Mouse (Mus musculus): ENCODE measurements around the gene Os9. TPM values are rescaled to one million over a fixed set of nuclear protein-coding genes. Genes with fewer than 3 reads are reported as not detected.
"Not testable (repeated sequence)": the region's sequence is repeated elsewhere in the genome, so short reads cannot be mapped to it uniquely, and the experiment has no call there.

Os9 gene
- polyA plus RNA-seq, 1 experiment, result 106 TPM

- Histone ChIP-seq H3K27ac (ENCODE audit: insufficient read depth, low read length) (peak overlapping the region; percentile 83), H3K4me3 (ENCODE audit: insufficient read depth, low read length) (peak overlapping the region; percentile 48), H3K4me1 (ENCODE audit: control insufficient read depth, insufficient read depth, low read length) (peaks cover 15% of the 10 kb centered on the region)
- TF ChIP-seq CTCF (IDR thresholded peaks at IDR 0.05; ENCODE audit: extremely low read depth, insufficient read depth, low read length), result no peak
- peak; percentile 53; the same call in 1 of the 2 replicates for TF ChIP-seq POLR2A (IDR thresholded peaks at IDR 0.05; ENCODE audit: extremely low read depth, insufficient read depth, low read length)
These were observed 42.0 kb downstream of the Os9 start for GRCm38 (mm10) chr10:127078677-127079575.

GRCm38 (mm10) chr10:127078001-127078676 is 42.8 kb downstream of the Os9 start:
- peak overlapping the region; percentile 95 for H3K27ac ChIP-seq (ENCODE audit: insufficient read depth, low read length)
- peak overlapping the region; percentile 48 for H3K4me3 ChIP-seq (ENCODE audit: insufficient read depth, low read length)
- peaks cover 12% of the 10 kb centered on the region for H3K4me1 ChIP-seq (ENCODE audit: control insufficient read depth, insufficient read depth, low read length)
- TF ChIP-seq POLR2A (IDR thresholded peaks at IDR 0.05; ENCODE audit: extremely low read depth, insufficient read depth, low read length) (peak; percentile 81), CTCF (IDR thresholded peaks at IDR 0.05; ENCODE audit: extremely low read depth, insufficient read depth, low read length) (no peak)

DNA sequence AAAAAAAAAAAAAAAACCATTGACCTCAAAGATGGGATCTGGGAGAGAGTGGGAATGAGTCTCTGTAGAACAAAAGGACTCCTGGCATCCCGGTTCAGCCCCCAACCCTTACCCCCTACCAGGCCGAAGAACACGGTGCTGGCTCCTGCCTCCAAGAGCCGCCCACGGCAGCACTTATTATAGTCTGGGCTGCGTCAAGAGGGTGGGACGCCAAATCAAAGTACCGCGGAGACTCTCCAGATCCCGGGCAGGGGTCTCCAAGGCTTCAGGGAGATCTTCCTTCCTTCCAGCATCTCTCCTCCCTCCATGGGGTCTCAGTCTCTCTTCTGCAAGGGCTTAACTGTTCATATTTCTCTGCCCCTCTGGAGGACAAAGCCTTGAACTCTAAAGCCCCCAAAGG is 43.4 kb downstream of the Os9 start:
- peaks cover 6% of the 10 kb centered on the region; the same call in 1 of the 2 replicates for H3K4me1 ChIP-seq (ENCODE audit: control insufficient read depth, insufficient read depth, low read length)
- H3K27ac ChIP-seq (ENCODE audit: insufficient read depth, low read length), result peak overlapping the region; percentile 95
- peak overlapping the region; percentile 48 for H3K4me3 ChIP-seq (ENCODE audit: insufficient read depth, low read length)
- TF ChIP-seq CTCF (IDR thresholded peaks at IDR 0.05; ENCODE audit: extremely low read depth, insufficient read depth, low read length) (no peak), POLR2A (IDR thresholded peaks at IDR 0.05; ENCODE audit: extremely low read depth, insufficient read depth, low read length) (peak; percentile 38; the same call in 1 of the 2 replicates)

DNA sequence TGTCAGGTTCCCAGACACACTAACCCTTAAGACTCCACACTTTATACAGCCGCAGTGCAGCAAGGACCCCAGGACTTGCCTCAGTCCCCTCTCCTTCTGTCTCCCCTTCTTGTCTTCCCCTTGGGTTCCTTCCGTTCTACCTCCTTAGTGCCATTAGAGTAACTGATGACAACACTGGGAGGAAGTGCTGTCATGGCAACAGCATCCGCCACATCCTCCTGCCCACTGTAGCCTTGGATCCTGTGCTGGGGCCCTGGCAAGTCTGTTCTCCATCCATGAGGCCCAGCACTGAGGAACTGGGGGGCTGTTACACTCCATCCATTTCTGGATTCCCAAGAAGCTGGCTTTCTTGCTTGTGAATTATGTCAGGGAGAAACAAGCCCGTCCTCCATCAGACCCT is 44.8 kb downstream of the Os9 start:
- TF ChIP-seq POLR2A (IDR thresholded peaks at IDR 0.05; ENCODE audit: extremely low read depth, insufficient read depth, low read length) (peak; percentile 44; the same call in 1 of the 2 replicates), CTCF (IDR thresholded peaks at IDR 0.05; ENCODE audit: extremely low read depth, insufficient read depth, low read length) (no peak)
- H3K27ac ChIP-seq (ENCODE audit: insufficient read depth, low read length), result no peak overlapping the region; the same call in 1 of the 2 replicates

GRCm38 (mm10) chr10:127075651-127076050 is 45.3 kb downstream of the Os9 start:
- TF ChIP-seq POLR2A (IDR thresholded peaks at IDR 0.05; ENCODE audit: extremely low read depth, insufficient read depth, low read length), result no peak
- TF ChIP-seq CTCF (IDR thresholded peaks at IDR 0.05; ENCODE audit: extremely low read depth, insufficient read depth, low read length), result no peak
- no peak overlapping the region for H3K27ac ChIP-seq (ENCODE audit: insufficient read depth, low read length)

More for the DNA sequence above, 44.8 kb downstream of the Os9 start:
- Histone ChIP-seq H3K4me3 (ENCODE audit: insufficient read depth, low read length) (no peak overlapping the region), H3K4me1 (ENCODE audit: control insufficient read depth, insufficient read depth, low read length) (peaks cover 3% of the 10 kb centered on the region; the same call in 1 of the 2 replicates)

DNA sequence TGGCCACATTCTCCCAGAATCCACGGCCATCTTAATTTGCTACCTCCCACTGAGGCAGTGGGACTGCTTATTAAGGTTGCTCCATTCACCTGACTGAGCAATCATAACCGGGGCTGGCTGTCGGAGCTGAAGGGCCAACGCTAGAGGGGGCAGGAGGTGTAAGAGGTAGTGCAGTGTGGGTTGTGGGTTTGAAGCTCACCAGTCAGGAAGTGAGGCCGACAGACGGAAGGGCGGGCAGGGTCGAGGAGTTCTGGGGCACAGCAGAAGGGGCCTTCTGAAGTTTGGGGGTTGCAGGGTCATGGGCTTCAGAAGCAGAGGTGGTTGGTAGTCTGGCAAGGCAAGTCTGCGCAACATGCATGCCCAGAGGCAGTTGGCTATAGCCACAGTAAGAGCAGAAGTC is 45.9 kb downstream of the Os9 start, which contains the start of gene Agap2:
Gene Agap2 (plus strand): TSS at position 205 of the 400 bp plus-strand sequence.
- peaks cover 3% of the 10 kb centered on the region; the same call in 1 of the 2 replicates for H3K4me1 ChIP-seq (ENCODE audit: control insufficient read depth, insufficient read depth, low read length)
- TF ChIP-seq CTCF (IDR thresholded peaks at IDR 0.05; ENCODE audit: extremely low read depth, insufficient read depth, low read length) (no peak), POLR2A (IDR thresholded peaks at IDR 0.05; ENCODE audit: extremely low read depth, insufficient read depth, low read length) (no peak)
- H3K27ac ChIP-seq (ENCODE audit: insufficient read depth, low read length), result no peak within 1 kb of the TSS
- H3K4me3 ChIP-seq (ENCODE audit: insufficient read depth, low read length), result no peak within 1 kb of the TSS

More at GRCm38 (mm10) chr10:127075651-127076050, 45.3 kb downstream of the Os9 start:
- Histone ChIP-seq H3K4me1 (ENCODE audit: control insufficient read depth, insufficient read depth, low read length) (peaks cover 3% of the 10 kb centered on the region; the same call in 1 of the 2 replicates), H3K4me3 (ENCODE audit: insufficient read depth, low read length) (no peak overlapping the region)

- TF ChIP-seq POLR2A (IDR thresholded peaks at IDR 0.05; ENCODE audit: extremely low read depth, insufficient read depth, low read length), result no peak
- TF ChIP-seq CTCF (IDR thresholded peaks at IDR 0.05; ENCODE audit: extremely low read depth, insufficient read depth, low read length), result no peak
- H3K4me3 ChIP-seq (ENCODE audit: insufficient read depth, low read length), result no peak overlapping the region
- H3K4me1 ChIP-seq (ENCODE audit: control insufficient read depth, insufficient read depth, low read length), result peaks cover 3% of the 10 kb centered on the region; the same call in 1 of the 2 replicates
- H3K27ac ChIP-seq (ENCODE audit: insufficient read depth, low read length), result no peak overlapping the region
These were observed 47.0 kb downstream of the Os9 start for GRCm38 (mm10) chr10:127073981-127074380.

GRCm38 (mm10) chr10:127072969-127073368 is 48.0 kb downstream of the Os9 start:
- H3K4me3 ChIP-seq (ENCODE audit: insufficient read depth, low read length); H3K27ac ChIP-seq (ENCODE audit: insufficient read depth, low read length); H3K4me1 ChIP-seq (ENCODE audit: control insufficient read depth, insufficient read depth, low read length): not testable (repeated sequence)

DNA sequence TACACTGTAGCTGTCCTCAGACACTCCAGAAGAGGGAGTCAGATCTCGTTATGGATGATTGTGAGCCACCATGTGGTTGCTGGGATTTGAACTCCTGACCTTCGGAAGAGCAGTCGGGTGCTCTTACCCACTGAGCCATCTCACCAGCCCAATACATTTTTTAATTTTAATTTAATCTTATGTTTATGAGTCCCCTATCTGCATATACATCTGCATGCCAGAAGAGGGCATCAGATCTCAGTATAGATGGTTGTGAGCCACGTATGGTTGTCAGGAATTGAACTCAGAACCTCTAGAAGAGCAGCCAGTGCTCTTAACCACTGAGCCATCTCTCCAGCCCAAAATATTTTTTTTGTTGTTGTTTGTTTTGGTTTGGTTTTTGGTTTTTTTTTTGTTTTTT is 48.7 kb downstream of the Os9 start:
- H3K27ac ChIP-seq (ENCODE audit: insufficient read depth, low read length); H3K4me1 ChIP-seq (ENCODE audit: control insufficient read depth, insufficient read depth, low read length); H3K4me3 ChIP-seq (ENCODE audit: insufficient read depth, low read length): not testable (repeated sequence)

Measured in cortical plate, adult 2 months (tissue).